Mouse (Mus musculus) liver, adult 2 months (tissue): Measurements from ENCODE around the gene Fxyd7. TPM values are rescaled to one million over a fixed set of nuclear protein-coding genes. Genes with fewer than 3 reads are reported as not detected.
A peak's percentile ranks its signal among the peaks of the same experiment; 100 is the strongest.

Experiments
- DNase-seq: peaks from one replicate; pipeline ENCODE4 v3.0.0-alpha.2; 2011; ENCODE audit warnings: low read depth, low spot score; ENCODE audit errors: extremely low read depth
- H3K27ac ChIP-seq: fragments of 200-500 bp; replicated peaks from 2 replicates; pipeline ENCODE4 v1.5.1; 2012; ENCODE audit warnings: low read depth, mild to moderate bottlenecking, control low read depth, inconsistent platforms, low read length; ENCODE audit not compliant: insufficient read depth
- H3K27me3 ChIP-seq: fragments of 200-500 bp; 2 replicates; pipeline ENCODE4 v1.6.1; 2012; ENCODE audit warnings: mild to moderate bottlenecking, moderate library complexity, low read length, inconsistent platforms; ENCODE audit not compliant: control insufficient read depth, insufficient read depth
- H3K36me3 ChIP-seq: fragments of 200-500 bp; 2 replicates; pipeline ENCODE4 v1.6.1; 2012; ENCODE audit warnings: low read length, inconsistent platforms; ENCODE audit not compliant: control insufficient read depth, insufficient read depth
- H3K4me1 ChIP-seq: fragments of 200-500 bp; 2 replicates; pipeline ENCODE4 v1.6.1; 2011; ENCODE audit warnings: low read length; ENCODE audit not compliant: control insufficient read depth, insufficient read depth
- H3K4me3 ChIP-seq: fragments of 200-500 bp; 2 replicates; pipeline ENCODE4 v1.5.1; 2011; ENCODE audit warnings: low read depth, mild to moderate bottlenecking, control low read depth, low read length, moderate library complexity; ENCODE audit not compliant: insufficient read depth
- H3K79me2 ChIP-seq: fragments of 200-500 bp; 2 replicates; pipeline ENCODE4 v1.6.1; 2012; ENCODE audit warnings: inconsistent platforms, mild to moderate bottlenecking, low read length, moderate library complexity; ENCODE audit not compliant: control insufficient read depth, insufficient read depth
- H3K9ac ChIP-seq: fragments of 200-500 bp; 2 replicates; pipeline ENCODE4 v1.6.1; 2012; ENCODE audit warnings: low read depth, mild to moderate bottlenecking, control low read depth, inconsistent platforms, low read length
- CTCF ChIP-seq: fragments of 200-500 bp; IDR thresholded peaks from 2 replicates; pipeline ENCODE4 v1.5.1; 2011; ENCODE audit warnings: low read depth, low read length, control low read depth
- POLR2A ChIP-seq: fragments of 200-500 bp; IDR thresholded peaks from 2 replicates; pipeline ENCODE4 v1.6.1; 2011; ENCODE audit warnings: low read length, control low read depth; ENCODE audit not compliant: insufficient read depth; ENCODE audit errors: extremely low read depth
- WGBS: fragments of 180-500 bp; shearing (Covaris S2); methylation state at CpG from one replicate; pipeline ENCODE4 v1.1.7; 2018; 5-methylcytosine and 5-hydroxymethylcytosine counted together
- polyA plus RNA-seq: library from polyadenylated mRNA; depleted of rRNA; stranded (reverse); fragments of >200 nt; gene quantifications from 2 replicates; pipeline ENCODE4 v1.2.3, GENCODE M21; 2012; rRNA removed
- total RNA-seq: library from RNA; depleted of rRNA; stranded (reverse); fragments of >200 nt; gene quantifications from 2 replicates; pipeline ENCODE4 v1.2.3, GENCODE M21; 2014; rRNA removed

Fxyd7 gene
- total RNA-seq (0.47 TPM in 1 of 2 replicates, not detected in the other), polyA plus RNA-seq (0.40 and 0.92 TPM in 2 replicates)

DNA sequence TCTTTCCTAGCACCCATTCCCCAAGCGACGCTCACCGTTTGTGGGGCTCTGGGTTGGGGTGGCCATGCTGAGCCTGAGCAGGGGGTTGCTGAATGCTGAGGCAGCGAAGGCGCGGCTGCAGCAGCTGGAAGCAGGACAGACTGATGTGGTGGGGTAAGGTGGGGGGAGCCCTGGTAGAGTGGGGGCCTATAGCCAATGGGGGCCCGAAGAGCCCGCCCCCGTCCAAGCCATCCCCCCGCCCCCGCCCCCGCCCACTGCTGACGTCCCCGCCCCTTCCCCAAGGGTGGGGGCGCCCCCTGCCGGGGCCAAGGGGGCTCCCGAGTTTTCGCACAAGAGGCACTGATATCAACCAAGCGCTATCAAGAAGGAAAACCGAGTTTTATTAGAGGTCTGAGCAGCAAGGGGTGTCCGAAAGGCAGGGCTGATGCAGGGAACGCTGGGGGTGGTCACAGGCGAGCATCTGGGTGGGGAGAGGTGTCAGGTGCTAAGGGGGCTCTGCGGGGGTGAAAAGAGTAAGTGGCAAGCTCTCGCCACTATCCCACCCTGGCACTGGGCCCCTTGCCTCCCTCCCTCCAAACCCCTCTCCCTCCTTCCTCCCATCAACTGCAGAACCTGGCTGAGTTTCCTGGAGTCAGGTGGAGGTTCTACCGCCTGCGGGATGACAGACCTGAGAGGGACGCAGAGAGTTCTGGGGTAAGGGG, at the start of gene Fxyd7:
Gene Fxyd7 (minus strand): TSS at position 147 of the 701 bp plus-strand sequence.
- 63% methylated on average over 28 of the region's 28 CpGs for WGBS
- Histone ChIP-seq H3K27me3 (no peaks in the 10 kb centered on the region), H3K4me1 (peaks cover 12% of the 10 kb centered on the region; the same call in 1 of the 2 replicates)

GRCm38 (mm10) chr7:31100786-31101185, 49.5 kb upstream of the Fxyd7 start:
- WGBS = 76% methylated on average over 14 of the region's 14 CpGs
- Histone ChIP-seq H3K4me1 (0 out of 2 replicates have a peak, but pooled peaks cover 1% of the 10 kb centered on the region), H3K79me2 (no peaks in the 10 kb centered on the region)

More for the DNA sequence above, at the start of gene Fxyd7:
- no peak for TF ChIP-seq CTCF
- TF ChIP-seq POLR2A = no peak
- Histone ChIP-seq H3K79me2 (0 out of 2 replicates have a peak, but pooled peaks cover 2% of the 10 kb centered on the region), H3K36me3 (peaks cover 3% of the 10 kb centered on the region), H3K27ac (no peak within 1 kb of the TSS), H3K4me3 (no peak within 1 kb of the TSS), H3K9ac (no peak within 1 kb of the TSS)
- no peak for DNase-seq

GRCm38 (mm10) chr7:31099612-31099982, 48.3 kb upstream of the Fxyd7 start:
- WGBS = 83% methylated on average over 6 of the region's 6 CpGs
- Histone ChIP-seq H3K27ac (no peak overlapping the region), H3K36me3 (peaks cover 45% of the 10 kb centered on the region), H3K27me3 (no peaks in the 10 kb centered on the region), H3K9ac (no peak overlapping the region), H3K79me2 (no peaks in the 10 kb centered on the region), H3K4me1 (0 out of 2 replicates have a peak, but pooled peaks cover 1% of the 10 kb centered on the region), H3K4me3 (no peak overlapping the region)
- no peak for DNase-seq
- peak; percentile 44 for TF ChIP-seq CTCF
- no peak for TF ChIP-seq POLR2A

More at GRCm38 (mm10) chr7:31100786-31101185, 49.5 kb upstream of the Fxyd7 start:
- Histone ChIP-seq H3K27ac (no peak overlapping the region), H3K36me3 (peaks cover 48% of the 10 kb centered on the region), H3K4me3 (no peak overlapping the region), H3K9ac (no peak overlapping the region), H3K27me3 (no peaks in the 10 kb centered on the region)
- TF ChIP-seq POLR2A (no peak), CTCF (no peak)
- DNase-seq = no peak

DNA sequence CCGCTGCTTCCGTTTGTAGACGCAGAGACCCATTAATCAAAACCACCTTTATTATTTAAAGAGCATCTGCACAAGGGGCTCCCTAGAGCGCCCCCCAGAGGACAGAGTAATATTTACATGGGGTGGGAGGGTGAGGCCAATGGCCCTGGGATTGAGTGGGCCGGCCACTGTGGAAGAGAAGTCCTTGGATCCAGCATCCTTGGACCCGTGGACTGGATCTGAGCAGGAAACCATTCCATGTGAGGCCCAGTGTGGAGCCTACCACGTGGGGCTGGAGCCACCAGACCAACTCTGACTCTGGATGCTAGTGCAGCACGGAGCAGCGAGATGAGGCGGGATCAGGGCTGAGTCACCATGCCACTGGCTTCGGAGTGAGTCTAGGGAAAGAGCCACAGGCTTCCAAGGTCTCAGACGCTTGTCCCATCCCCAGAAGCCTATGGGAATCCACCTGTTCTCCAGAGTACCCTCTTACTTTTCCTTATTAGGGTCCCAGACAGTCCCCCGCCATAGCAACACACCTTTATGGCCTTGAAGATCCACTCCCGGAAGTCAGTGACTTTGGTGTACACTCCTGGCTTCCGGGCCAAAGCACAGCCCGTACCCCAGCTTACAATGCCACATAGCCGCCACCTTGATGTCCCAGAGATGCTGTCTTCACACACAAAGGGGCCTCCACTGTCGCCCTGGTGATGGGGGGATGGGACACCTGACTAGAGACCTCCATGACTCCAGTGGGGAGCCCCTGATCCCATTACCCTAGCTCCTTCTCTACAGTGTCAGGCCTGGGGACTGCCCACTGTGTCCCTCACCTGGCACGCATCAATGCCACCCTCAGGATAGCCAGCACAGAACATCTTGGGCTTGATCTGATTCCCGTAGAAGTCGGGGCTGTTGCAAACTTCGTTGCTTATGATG, 47.7 kb upstream of the Fxyd7 start:
- no peak for DNase-seq
- no peak for TF ChIP-seq POLR2A
- TF ChIP-seq CTCF = peak; percentile 29; the same call in 1 of the 2 replicates
- no peak overlapping the region for H3K4me3 ChIP-seq
- no peaks in the 10 kb centered on the region for H3K27me3 ChIP-seq
- 0 out of 2 replicates have a peak, but pooled peaks cover 1% of the 10 kb centered on the region for H3K4me1 ChIP-seq
- H3K9ac ChIP-seq = no peak overlapping the region
- no peak overlapping the region for H3K27ac ChIP-seq
- no peaks in the 10 kb centered on the region for H3K79me2 ChIP-seq
- peaks cover 39% of the 10 kb centered on the region for H3K36me3 ChIP-seq
- WGBS = 69% methylated on average over 22 of the region's 22 CpGs

DNA sequence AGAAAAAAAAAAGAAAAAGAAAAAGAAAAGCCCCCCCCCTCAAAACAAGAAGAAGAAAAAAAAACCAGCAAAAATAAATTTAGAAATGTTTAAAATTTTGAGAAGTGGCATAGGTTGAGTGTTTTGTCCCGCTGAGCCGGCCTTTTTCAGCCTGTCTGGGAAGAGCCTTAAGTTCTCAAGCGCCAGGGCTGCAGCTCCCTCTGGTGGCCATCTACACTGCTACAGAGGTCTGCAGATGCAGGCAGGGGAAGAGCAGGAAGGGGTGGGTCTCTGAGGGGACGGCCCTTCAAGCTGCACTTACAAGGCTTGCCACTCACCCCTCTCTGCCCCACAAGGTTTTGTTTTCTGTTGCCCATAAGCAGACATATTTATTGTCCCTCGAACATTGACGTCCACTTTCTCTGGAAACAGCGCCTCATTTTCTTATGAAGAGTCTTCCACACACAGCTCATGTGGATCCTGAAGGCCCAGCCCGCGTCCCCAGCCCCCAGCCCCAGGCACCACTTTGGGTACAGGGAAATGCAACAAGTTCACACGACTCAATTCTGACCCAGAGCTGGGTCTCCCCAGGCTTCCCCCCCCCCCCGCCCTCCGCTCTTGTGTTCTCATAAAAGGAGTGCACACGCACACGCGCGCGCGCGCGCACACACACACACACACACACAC, 46.4 kb upstream of the Fxyd7 start:
- no peaks in the 10 kb centered on the region for H3K79me2 ChIP-seq
- no peaks in the 10 kb centered on the region for H3K27me3 ChIP-seq
- WGBS = 53% methylated on average over 20 of the region's 20 CpGs
- no peak overlapping the region for H3K27ac ChIP-seq
- peak; percentile 72 for DNase-seq
- 0 out of 2 replicates have a peak, but pooled peaks cover 1% of the 10 kb centered on the region for H3K4me1 ChIP-seq
- no peak overlapping the region for H3K9ac ChIP-seq
- H3K4me3 ChIP-seq = no peak overlapping the region
- H3K36me3 ChIP-seq = peaks cover 30% of the 10 kb centered on the region
- TF ChIP-seq CTCF (peak; percentile 97), POLR2A (no peak)
